Mouse (Mus musculus) CD4-positive naive resting alpha-beta T cell, adult 76 days (primary cell): ENCODE results near the gene Pafah1b3. TPM values are rescaled to one million over a fixed set of nuclear protein-coding genes. Genes with fewer than 3 reads are reported as not detected.

Experiments
- total RNA-seq: library from RNA; stranded (reverse); gene quantifications from one replicate; pipeline ENCODE4 v1.2.4, GENCODE M21; 2023

Gene Pafah1b3
- total RNA-seq, result 9.1 TPM

DNA sequence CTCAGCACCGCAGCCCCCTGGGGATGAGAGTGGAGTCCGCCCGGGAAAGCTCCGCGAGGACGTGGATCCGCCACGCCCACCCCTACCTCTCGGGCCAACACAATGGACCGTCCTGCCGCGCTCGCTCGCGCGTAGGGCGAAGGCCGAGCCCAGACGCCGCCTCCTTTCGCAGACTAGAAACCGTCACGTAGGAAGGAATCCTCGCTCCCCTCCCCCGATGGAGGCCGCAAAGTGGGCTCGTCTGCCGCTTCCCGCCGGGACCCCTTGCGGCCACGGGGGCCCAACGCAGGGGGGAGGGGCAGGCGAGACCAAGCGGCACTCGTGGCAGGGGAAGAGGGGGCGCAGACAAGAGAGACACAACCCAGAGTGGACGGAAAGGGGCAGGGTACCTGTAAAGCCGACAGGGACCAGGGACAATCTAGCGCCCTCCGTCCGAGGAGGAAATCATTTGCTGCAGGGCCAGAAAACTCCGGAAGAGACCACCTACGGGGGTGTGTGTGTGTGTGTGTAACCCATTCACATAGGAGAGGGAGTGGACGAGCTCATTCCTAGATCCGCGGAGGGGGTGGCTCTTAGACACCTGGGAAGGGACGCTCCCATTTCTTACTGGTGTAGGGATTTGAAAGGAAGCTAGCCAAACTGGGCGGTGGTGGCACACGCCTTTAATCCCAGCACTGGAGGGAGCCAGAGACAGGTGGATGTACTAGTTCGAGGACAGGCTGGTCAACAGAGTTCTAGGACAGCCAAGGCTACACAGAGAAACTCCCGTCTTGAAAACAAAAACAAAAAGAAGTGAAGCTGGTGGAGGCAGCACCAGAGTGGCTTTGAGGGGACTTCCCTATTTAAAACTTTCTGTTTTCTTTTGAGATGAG lies at the start of gene Pafah1b3:
Gene Pafah1b3 (minus strand): TSS at position 533 of the 872 bp plus-strand sequence.

DNA sequence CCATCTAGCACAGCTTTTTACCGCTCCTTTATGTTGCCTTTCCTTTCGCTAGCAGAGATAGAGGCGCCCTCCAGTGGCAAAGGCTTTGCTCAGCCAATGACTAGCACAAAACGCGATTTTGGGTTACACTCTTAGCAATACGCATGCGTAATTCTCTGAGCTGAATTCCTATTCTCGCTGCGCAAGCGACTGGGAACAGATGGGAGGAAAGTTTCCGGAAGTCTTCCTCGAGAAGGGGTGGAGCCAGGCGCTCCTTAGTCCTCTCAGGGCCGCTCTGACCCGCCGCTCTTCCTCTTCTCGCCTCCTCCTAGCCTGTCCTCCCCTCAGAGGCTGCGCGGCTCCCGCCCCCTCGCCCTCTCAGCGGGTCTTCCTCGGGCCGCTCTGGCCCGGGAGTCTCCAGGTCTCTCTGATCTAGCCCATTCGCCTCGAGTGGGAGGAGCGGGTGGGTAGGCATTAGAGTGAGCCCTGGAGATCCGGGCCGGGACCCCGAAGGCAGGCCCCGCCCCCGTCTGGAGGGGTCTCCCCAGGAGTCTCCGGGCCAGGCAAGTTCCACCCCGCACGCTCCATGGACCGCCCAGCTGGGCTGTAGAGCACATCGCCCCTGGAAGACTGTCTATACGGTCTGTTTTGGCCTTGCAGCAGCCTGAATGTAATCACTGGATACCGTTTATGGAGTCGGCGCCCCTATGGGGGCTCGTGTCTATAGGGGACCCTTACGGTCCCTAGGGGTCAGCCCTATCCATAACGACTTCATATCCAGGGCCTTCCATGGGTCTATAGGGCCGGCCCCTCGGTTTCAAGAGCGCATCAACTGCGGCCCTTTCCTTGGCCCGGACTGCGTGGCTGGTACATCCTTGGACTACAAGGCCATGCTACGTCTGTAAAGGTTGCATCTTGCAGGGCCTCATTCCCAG lies 19.0 kb upstream of the Pafah1b3 start, which contains the start of gene Megf8:
Gene Megf8 (plus strand): TSS at position 633 of the 914 bp plus-strand sequence.

DNA sequence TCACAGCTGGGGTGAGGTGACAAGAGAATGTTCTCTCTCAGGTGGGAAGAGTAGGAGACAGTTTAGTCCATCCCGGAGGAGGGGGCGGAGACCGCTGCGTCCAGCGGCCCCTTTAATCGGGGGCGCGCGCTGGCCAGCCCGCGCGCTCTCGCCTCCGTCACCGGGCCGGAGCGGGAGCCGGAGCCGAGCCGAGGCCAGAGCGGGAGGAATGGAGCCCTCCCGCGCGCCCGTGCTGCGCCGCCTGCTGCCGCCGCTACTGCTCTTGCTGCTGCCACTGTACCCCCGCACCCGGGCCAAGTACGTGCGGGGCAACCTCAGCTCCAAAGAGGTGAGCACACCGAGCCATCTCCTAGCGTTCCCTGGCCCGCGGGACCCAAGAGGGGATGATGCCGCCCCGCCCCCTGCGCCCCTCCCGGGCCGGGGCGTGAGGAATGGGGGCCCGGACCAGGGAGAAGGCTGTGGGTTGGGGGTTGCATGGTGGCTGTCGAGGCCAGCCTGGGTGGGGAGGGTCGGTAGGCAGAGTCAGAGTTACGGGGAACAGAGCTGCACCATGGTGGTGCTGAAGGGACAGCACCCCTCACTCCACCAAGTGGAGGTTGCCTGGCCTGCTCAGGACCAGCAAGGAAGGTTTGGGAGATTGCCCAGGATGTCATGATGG lies 8.3 kb upstream of the Pafah1b3 start, which contains the start of gene Tmem145:
Gene Tmem145 (plus strand): TSS at position 151 of the 658 bp plus-strand sequence.

DNA sequence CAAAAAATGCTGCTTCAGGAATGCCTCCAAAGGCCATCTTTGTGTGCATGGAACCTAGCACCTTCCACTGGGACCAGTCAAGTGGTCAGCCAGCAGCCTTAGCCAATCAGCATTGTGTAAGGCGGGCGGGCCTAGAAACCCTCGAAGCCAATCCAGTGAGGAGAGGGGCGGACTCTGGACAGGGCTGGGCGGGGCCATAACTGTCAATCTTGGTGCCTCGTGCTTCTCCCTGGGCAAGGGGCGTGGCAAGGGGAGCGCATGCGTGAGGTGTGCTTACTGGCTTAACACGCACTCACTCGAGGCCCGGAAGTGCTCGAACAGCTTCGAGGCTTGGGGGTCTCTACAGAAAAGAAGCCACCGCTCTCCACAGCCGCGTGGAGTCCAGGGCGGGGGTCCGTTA lies 3.3 kb upstream of the Pafah1b3 start, which contains the start of gene Prr19:
Gene Prr19 (plus strand): TSS at position 349 of the 400 bp plus-strand sequence.

DNA sequence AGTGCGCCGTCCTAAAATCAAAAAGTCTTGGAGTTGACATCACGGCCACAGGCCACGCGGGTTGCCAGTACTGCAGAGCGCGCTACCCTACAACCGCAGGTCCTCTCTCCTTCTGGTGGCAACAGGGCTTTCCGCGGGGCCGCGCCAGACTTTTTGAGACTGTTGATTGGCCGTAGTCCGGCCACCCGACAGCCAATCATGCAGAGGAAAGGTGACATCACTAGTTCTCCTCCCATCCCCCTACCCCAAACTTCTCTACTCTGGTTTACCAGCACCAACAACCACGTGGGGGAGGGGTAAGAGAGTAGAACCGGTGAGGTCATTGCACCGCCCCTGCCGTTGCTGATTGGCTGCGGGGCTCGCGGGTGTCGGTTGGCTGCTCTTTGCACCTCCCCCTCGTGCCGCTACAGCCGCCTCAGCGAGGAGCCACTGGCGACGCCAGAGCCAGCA lies 30.5 kb downstream of the Pafah1b3 start, which contains the start of gene Cic:
Gene Cic (plus strand): TSS at position 404 of the 450 bp plus-strand sequence.

DNA sequence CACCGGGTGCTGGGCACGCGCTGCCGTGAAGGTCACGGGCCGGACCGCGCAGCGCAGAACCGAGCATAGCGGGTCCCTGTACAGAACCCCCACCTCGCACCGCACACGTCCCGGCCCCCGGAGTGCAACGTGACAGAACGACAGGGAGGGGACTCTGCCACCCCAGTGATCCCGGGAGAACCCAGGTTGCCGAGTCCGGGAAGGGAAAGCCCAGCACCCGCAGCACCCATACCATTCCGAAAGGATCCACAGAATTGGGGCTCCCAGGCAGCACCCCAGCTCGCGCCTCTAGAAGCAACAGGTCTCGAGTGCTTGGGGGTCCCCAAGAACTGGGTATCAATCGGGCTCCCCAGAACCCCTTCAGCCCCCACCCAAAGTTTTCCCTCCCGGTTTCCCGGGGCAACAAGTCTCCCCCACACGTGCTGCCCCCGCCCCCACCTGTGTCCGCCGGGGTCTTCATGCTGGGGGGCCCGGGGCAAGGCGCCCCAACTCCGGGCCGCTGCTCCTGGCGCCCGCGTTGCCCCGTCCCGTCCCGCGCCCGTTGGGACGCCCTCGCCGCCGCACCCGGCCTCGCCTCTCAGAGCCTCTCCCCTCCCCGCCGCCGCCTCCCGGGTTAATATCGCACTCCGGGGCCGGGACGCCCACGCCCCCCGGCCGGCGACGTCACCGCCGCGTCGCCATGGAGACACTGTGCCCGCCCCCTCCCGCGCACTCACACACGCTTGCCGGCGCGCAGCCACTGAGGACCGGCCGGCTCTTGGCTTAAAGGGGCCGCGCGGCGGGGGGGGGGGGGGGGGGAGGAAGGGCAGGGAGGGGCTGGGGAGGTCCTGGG lies 47.4 kb downstream of the Pafah1b3 start, which contains the start of gene Erf:
Gene Erf (minus strand): TSS at position 621 of the 832 bp plus-strand sequence.

Other genes starting within 250 kb of the Pafah1b3 start
- 7.0 TPM for gene Grik5, start 225.6 kb downstream of the Pafah1b3 start, total RNA-seq
- 16.9 TPM for gene Zfp574, start 225.4 kb downstream of the Pafah1b3 start, total RNA-seq
- 17.5 TPM for gene Pou2f2, start 118.3 kb downstream of the Pafah1b3 start, total RNA-seq
- 112 TPM for gene Dedd2, start 77.4 kb downstream of the Pafah1b3 start, total RNA-seq
- gene Zfp526, start 76.6 kb downstream of the Pafah1b3 start, total RNA-seq, result 16.2 TPM
- 80.6 TPM for gene Gsk3a, start 60.1 kb downstream of the Pafah1b3 start, total RNA-seq
- gene Erf, start 47.2 kb downstream of the Pafah1b3 start, total RNA-seq, result 32.6 TPM
- 361 TPM for gene Cic, start 30.3 kb downstream of the Pafah1b3 start, total RNA-seq
- gene Prr19, start 3.4 kb upstream of the Pafah1b3 start, total RNA-seq, result not detected
- gene Tmem145, start 8.1 kb upstream of the Pafah1b3 start, total RNA-seq, result not detected
- gene Megf8, start 19.2 kb upstream of the Pafah1b3 start, total RNA-seq, result 1.2 TPM
- gene Cnfn, start 71.7 kb upstream of the Pafah1b3 start, total RNA-seq, result not detected
- 15.5 TPM for gene Lipe, start 100.7 kb upstream of the Pafah1b3 start, total RNA-seq
- not detected for gene Cxcl17, start 114.9 kb upstream of the Pafah1b3 start, total RNA-seq
- 4.2 TPM for gene Ceacam1, start 179.6 kb upstream of the Pafah1b3 start, total RNA-seq
- gene Ceacam2, start 241.9 kb upstream of the Pafah1b3 start, total RNA-seq, result 0.29 TPM